Mouse (Mus musculus): ENCODE measurements around the gene Eif3c.

DNA sequence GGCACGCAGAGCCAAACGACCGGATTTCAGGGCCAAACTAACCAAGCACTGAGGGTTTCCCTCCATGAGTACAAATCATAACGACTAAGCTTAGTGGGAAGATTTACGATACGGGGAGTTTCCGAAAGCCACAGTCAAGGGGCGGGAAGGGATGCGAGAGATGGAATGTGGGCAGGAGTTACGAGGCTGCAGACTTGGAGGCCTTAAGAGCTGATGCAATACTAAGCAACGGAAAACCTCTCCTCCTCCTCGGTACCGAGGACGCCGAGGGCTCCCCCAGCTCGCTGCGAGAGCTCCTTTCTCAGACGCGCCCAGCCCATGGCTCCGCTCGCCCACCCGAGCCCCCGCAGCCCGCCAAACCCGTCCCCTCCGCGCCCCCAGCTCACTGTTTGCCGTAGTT is 518 bp downstream of the Eif3c start:
- TF ChIP-seq POLR2A (IDR thresholded peaks at IDR 0.05; ENCODE audit: borderline replicate concordance, control insufficient read depth, low read depth, low read length) (no peak), CTCF (IDR thresholded peaks at IDR 0.05; ENCODE audit: control insufficient read depth, insufficient read depth, low read length) (no peak)
